Mouse (Mus musculus): Measurements from ENCODE around the gene Olfr557. TPM values are rescaled to one million over a fixed set of nuclear protein-coding genes. Genes with fewer than 3 reads are reported as not detected.

Gene Olfr557
- not detected for total RNA-seq (2022)

- DNase-seq (ENCODE audit: low spot score in 2 of 2) = no peak
These were observed at the start of gene Olfr557 for GRCm38 (mm10) chr7:102695358-102696125. Gene Olfr557 (plus strand): TSS chr7:102695910.

DNA sequence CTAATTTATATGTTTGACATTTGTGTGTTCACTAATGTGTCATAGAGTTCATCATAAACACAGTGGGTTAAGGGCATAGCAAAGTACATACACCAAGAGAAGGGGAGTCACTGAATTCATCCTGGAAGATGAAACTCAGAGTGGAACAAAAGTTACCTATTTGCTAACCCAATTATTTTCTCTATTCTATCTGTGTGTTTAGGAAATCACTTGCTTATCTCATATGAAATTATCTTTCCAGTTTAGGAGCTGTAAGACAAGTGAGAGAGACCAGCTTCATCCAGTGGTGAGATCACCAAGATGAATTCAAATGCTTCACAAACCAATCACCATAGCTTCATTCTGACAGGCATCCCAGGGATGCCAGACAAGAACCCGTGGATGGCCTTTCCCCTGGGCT, 37.2 kb upstream of the Olfr557 start, which contains the start of gene Olfr555:
Gene Olfr555, plus strand, starts transcription at position 301 of the 400 bp plus-strand sequence.
- no peak for DNase-seq (ENCODE audit: low spot score in 2 of 2)

- DNase-seq (ENCODE audit: low spot score in 2 of 2) = no peak
These were observed 31.1 kb upstream of the Olfr557 start, which contains the start of gene Olfr556 for GRCm38 (mm10) chr7:102664599-102664998. Gene Olfr556 (plus strand): TSS chr7:102664899.

- no peak for DNase-seq (ENCODE audit: low spot score in 2 of 2)
These were observed 30.3 kb upstream of the Olfr557 start for GRCm38 (mm10) chr7:102665378-102665777.

DNA sequence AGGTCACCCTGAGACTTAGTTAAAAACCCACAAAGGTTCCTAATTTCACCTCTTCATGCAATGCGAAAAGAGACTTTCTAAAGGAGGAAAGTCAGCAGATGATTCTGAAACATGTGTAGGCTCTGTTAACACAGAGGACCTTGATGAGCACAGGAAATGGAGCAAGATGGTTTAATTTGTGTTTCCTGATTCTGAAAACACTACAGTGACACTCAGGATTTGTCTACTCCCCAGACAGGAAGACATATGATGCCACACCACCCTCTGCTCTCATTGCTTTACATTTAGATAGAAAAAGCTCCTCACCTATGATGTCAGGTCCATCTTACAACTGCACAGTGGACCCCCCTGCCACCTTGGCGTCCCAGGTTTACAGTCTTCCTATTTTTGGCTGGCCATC, 19.5 kb upstream of the Olfr557 start:
- DNase-seq (ENCODE audit: low spot score in 2 of 2) = no peak

DNA sequence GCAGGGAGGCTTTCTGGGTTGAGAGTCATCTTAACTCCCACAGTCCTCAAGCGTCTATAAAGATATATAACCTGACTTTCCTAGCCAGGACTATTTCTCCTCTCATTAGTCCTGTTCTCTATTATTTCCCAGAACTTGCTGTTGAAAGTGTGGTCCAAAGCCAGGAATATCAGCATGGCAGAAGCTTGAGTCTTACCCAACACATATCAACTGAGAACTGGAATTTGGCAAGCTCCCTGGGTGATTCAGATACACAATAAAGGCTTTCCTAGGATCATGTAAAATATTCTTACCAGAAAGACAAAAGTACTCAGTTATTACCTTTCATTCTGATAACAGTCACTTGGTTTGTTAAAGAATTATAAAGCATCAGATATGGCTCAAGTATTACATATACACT, 13.8 kb upstream of the Olfr557 start:
- DNase-seq (ENCODE audit: low spot score in 2 of 2) = no peak

GRCm38 (mm10) chr7:102686944-102687501, 8.7 kb upstream of the Olfr557 start, which contains the start of gene Trim68:
Gene Trim68 (minus strand): TSS chr7:102687327.
- peak; percentile 72 to 91 for DNase-seq (ENCODE audit: low spot score in 2 of 2)

- DNase-seq (ENCODE audit: low spot score in 2 of 2) = no peak
These were observed 2.8 kb downstream of the Olfr557 start for GRCm38 (mm10) chr7:102698461-102698860.

- DNase-seq (ENCODE audit: low spot score in 2 of 2) = no peak
These were observed 6.2 kb downstream of the Olfr557 start, which contains the start of gene Olfr558 for GRCm38 (mm10) chr7:102701915-102702314. Gene Olfr558 (plus strand): TSS chr7:102702215.

DNA sequence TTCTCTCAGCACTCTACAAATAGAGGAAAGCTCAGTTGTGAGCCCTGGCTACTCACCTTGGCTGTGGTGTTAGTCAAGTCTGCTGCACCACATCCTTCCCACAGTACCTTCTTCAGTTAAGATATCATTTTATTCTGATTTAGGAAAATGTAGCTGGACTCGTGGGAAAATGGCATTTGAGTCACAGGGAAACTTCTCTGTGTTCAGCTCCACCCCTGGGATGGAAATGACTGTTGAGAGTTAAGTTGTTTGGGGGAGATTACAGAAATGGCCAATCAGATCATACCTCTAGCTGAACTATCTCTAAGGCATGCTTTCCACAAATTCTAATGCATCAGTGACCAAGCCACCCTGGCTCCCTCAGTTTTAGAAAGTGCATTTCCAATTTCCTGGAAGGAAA, 23.3 kb downstream of the Olfr557 start, which contains the start of gene Olfr33:
Gene Olfr33, minus strand, starts transcription at position 101 of the 400 bp plus-strand sequence.
- no peak for DNase-seq (ENCODE audit: low spot score in 2 of 2)

- DNase-seq (ENCODE audit: low spot score in 2 of 2) = no peak
These were observed 31.7 kb downstream of the Olfr557 start, which contains the start of gene Olfr559 for GRCm38 (mm10) chr7:102727391-102727790. Gene Olfr559 (minus strand): TSS chr7:102727491.

GRCm38 (mm10) chr7:102733793-102734192, 38.1 kb downstream of the Olfr557 start:
- DNase-seq (ENCODE audit: low spot score in 2 of 2) = no peak

DNA sequence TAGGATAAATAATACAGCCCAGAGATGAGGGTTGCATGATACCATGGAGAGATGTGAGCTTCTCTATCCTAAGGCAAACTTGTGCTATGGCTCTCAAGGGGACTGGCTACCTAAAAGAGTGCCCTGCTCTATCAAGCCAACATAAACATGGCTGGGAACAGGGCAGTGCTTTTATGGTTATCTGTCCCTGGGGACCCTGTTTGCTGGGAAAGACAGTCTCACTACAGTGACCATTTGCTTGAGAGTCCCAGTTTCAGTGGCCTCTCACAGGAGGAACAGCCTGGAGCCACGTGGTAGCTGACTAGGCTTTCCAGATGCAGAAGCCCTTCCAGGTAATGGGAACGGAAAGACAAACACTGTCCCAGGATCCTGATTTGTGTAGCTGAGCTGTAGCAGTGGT, 42.0 kb downstream of the Olfr557 start:
- no peak for DNase-seq (ENCODE audit: low spot score in 2 of 2)

Other genes starting within 250 kb of the Olfr557 start
- not detected for gene Olfr543, start 214.2 kb upstream of the Olfr557 start, total RNA-seq (2022)
- not detected for gene Olfr544, start 207.6 kb upstream of the Olfr557 start, total RNA-seq (2022)
- gene Olfr545, start 196.3 kb upstream of the Olfr557 start, total RNA-seq (2022) = not detected
- gene Olfr547, start 161.2 kb upstream of the Olfr557 start, total RNA-seq (2022) = not detected
- not detected for gene Olfr548-ps1, start 155.0 kb upstream of the Olfr557 start, total RNA-seq (2022)
- gene Olfr549, start 146.0 kb upstream of the Olfr557 start, total RNA-seq (2022) = not detected
- gene Trim21, start 130.4 kb upstream of the Olfr557 start, total RNA-seq (2022) = 1 to 10 TPM; 2.6 to 6.4 (median 4.6) TPM
- gene Olfr550, start 124.5 kb upstream of the Olfr557 start, total RNA-seq (2022) = under 1 TPM in 3 of 4 experiments, not detected in 1; 0.23 to 0.37 (median 0.37) TPM
- not detected for gene Olfr551, start 104.0 kb upstream of the Olfr557 start, total RNA-seq (2022)
- under 1 TPM in 2 of 4 experiments, not detected in 2; 0.09 to 0.11 TPM for gene Olfr552, start 98.1 kb upstream of the Olfr557 start, total RNA-seq (2022)
- not detected for gene Olfr553, start 77.7 kb upstream of the Olfr557 start, total RNA-seq (2022)
- gene Olfr554, start 57.5 kb upstream of the Olfr557 start, total RNA-seq (2022) = not detected
- gene Olfr555, start 37.1 kb upstream of the Olfr557 start, total RNA-seq (2022) = not detected
- gene Olfr556, start 31.0 kb upstream of the Olfr557 start, total RNA-seq (2022) = not detected
- gene Trim68, start 8.6 kb upstream of the Olfr557 start, total RNA-seq (2022) = 1 to 10 TPM; 5.2 to 6.4 (median 5.6) TPM
- gene Olfr558, start 6.3 kb downstream of the Olfr557 start, total RNA-seq (2022) = under 1 TPM in 3 of 4 experiments, not detected in 1; 0.11 to 0.34 (median 0.33) TPM
- not detected for gene Olfr33, start 23.2 kb downstream of the Olfr557 start, total RNA-seq (2022)
- not detected for gene Olfr559, start 31.6 kb downstream of the Olfr557 start, total RNA-seq (2022)
- under 1 TPM in 3 of 4 experiments, not detected in 1; 0.19 to 0.33 (median 0.30) TPM for gene Olfr560, start 63.5 kb downstream of the Olfr557 start, total RNA-seq (2022)
- under 1 TPM; 0.39 to 0.51 (median 0.48) TPM for gene Olfr78, start 63.6 kb downstream of the Olfr557 start, total RNA-seq (2022)
- not detected for gene Olfr561, start 75.3 kb downstream of the Olfr557 start, total RNA-seq (2022)
- not detected for gene Olfr564, start 107.6 kb downstream of the Olfr557 start, total RNA-seq (2022)
- not detected for gene Olfr566, start 162.9 kb downstream of the Olfr557 start, total RNA-seq (2022)
- gene Olfr568, start 181.2 kb downstream of the Olfr557 start, total RNA-seq (2022) = not detected
- not detected for gene Olfr569, start 195.0 kb downstream of the Olfr557 start, total RNA-seq (2022)
- not detected for gene Olfr570, start 198.7 kb downstream of the Olfr557 start, total RNA-seq (2022)
- gene Olfr571, start 221.6 kb downstream of the Olfr557 start, total RNA-seq (2022) = not detected
- gene Olfr572, start 228.5 kb downstream of the Olfr557 start, total RNA-seq (2022) = not detected
- not detected for gene Olfr573-ps1, start 246.7 kb downstream of the Olfr557 start, total RNA-seq (2022)